In genomic region chr8:12872983-12873356, GRCm38 (mm10) we compare ENCODE assay signal across 8 mouse cellular contexts. TPM values are rescaled to one million over a fixed set of nuclear protein-coding genes. Genes with fewer than 3 reads are reported as not detected.
DNase-seq lines count a peak whose midpoint lies in the region; ATAC-seq and TF ChIP-seq lines count a peak whose summit lies in the region.

No protein-coding gene starts in this region.

- DNase-seq in lung, embryonic 14.5 days = no peak
- DNase-seq in lung, adult 18-20 months = no peak
- no peak for DNase-seq in embryonic facial prominence, embryonic 11.5 days (ENCODE audit: low spot score)
- no peak for DNase-seq in retina, postnatal 1 day
- no peak for DNase-seq in right cerebral cortex, adult 2 months (ENCODE audit: low spot score in 2 of 2)
- no peak for DNase-seq in layer of hippocampus, postnatal 25 days (ENCODE audit: extremely low spot score in 1 of 2, low spot score in 1 of 2)

- TF ChIP-seq CTCF in lung, embryonic 14.5 days (IDR thresholded peaks at IDR 0.05; ENCODE audit: low read depth) = no peak

- peak overlapping the region; percentile 82 for H3K4me2 ChIP-seq in lung, embryonic 14.5 days
- peak overlapping the region; percentile 68 for H3K4me2 ChIP-seq in embryonic facial prominence, embryonic 11.5 days (ENCODE audit: low read depth, low read length)
- H3K4me2 ChIP-seq in intestine, embryonic 16.5 days (ENCODE audit: low read depth, low read length) = peak overlapping the region; percentile 91
- peak overlapping the region; percentile 73 for H3K4me2 ChIP-seq in neural tube, embryonic 13.5 days

- peak overlapping the region; percentile 47 for H3K4me3 ChIP-seq in lung, embryonic 14.5 days (ENCODE audit: low read depth, low read length)
- H3K4me3 ChIP-seq in embryonic facial prominence, embryonic 11.5 days (ENCODE audit: low read depth, low read length) = peak overlapping the region; percentile 43
- H3K4me3 ChIP-seq in intestine, embryonic 16.5 days (ENCODE audit: low read length) = peak overlapping the region; percentile 58
- H3K4me3 ChIP-seq in neural tube, embryonic 13.5 days = peak overlapping the region; percentile 55

- no peaks in the 10 kb centered on the region for H3K36me3 ChIP-seq in lung, embryonic 14.5 days (ENCODE audit: insufficient read depth)
- no peaks in the 10 kb centered on the region for H3K36me3 ChIP-seq in embryonic facial prominence, embryonic 11.5 days (replicated peaks; ENCODE audit: control insufficient read depth, insufficient read depth, low read depth, low read length)
- no peaks in the 10 kb centered on the region for H3K36me3 ChIP-seq in intestine, embryonic 16.5 days (ENCODE audit: control insufficient read depth, insufficient read depth, low read length)
- no peaks in the 10 kb centered on the region for H3K36me3 ChIP-seq in neural tube, embryonic 13.5 days

- ATAC-seq in lung, embryonic 14.5 days (ENCODE audit: insufficient read depth) = no peak
- no peak for ATAC-seq in embryonic facial prominence, embryonic 11.5 days (replicated peaks; ENCODE audit: insufficient number of reproducible peaks, low FRiP score, low TSS enrichment, low read depth)
- ATAC-seq in intestine, embryonic 16.5 days = 0 out of 2 replicates have a peak, but pooled peaks have one; percentile 1
- ATAC-seq in neural tube, embryonic 13.5 days (ENCODE audit: low read depth) = peak; percentile 32

- H3K27ac ChIP-seq in lung, embryonic 14.5 days (ENCODE audit: low read depth) = no peak overlapping the region
- H3K27ac ChIP-seq in embryonic facial prominence, embryonic 11.5 days (replicated peaks; ENCODE audit: low read depth, low read length) = no peak overlapping the region
- H3K27ac ChIP-seq in intestine, embryonic 16.5 days (ENCODE audit: low read length) = no peak overlapping the region
- no peak overlapping the region for H3K27ac ChIP-seq in neural tube, embryonic 13.5 days (replicated peaks)

- WGBS in lung, embryonic 14.5 days = 8% methylated on average over 8 of the region's 9 CpGs
- 6% methylated on average over 9 of the region's 9 CpGs for WGBS in embryonic facial prominence, embryonic 11.5 days
- WGBS in intestine, embryonic 16.5 days = 8% methylated on average over 9 of the region's 9 CpGs
- WGBS in neural tube, embryonic 13.5 days = 3% methylated on average over 8 of the region's 9 CpGs

- H3K4me1 ChIP-seq in lung, embryonic 14.5 days (ENCODE audit: insufficient read depth) = no peaks in the 10 kb centered on the region
- H3K4me1 ChIP-seq in embryonic facial prominence, embryonic 11.5 days (ENCODE audit: control insufficient read depth, insufficient read depth, low read length) = no peaks in the 10 kb centered on the region
- peaks cover 6% of the 10 kb centered on the region for H3K4me1 ChIP-seq in intestine, embryonic 16.5 days (ENCODE audit: control insufficient read depth, insufficient read depth, low read length)
- H3K4me1 ChIP-seq in neural tube, embryonic 13.5 days (replicated peaks) = peaks cover 45% of the 10 kb centered on the region

- H3K9me3 ChIP-seq in lung, embryonic 14.5 days (ENCODE audit: low read depth, low read length) = no peaks in the 10 kb centered on the region
- H3K9me3 ChIP-seq in embryonic facial prominence, embryonic 11.5 days (replicated peaks; ENCODE audit: control insufficient read depth, low read length) = no peaks in the 10 kb centered on the region
- H3K9me3 ChIP-seq in intestine, embryonic 16.5 days (ENCODE audit: control insufficient read depth, low read length) = no peaks in the 10 kb centered on the region
- H3K9me3 ChIP-seq in neural tube, embryonic 13.5 days = no peaks in the 10 kb centered on the region

- peak overlapping the region; percentile 46 for H3K9ac ChIP-seq in lung, embryonic 14.5 days
- no peak overlapping the region; the same call in 1 of the 2 replicates for H3K9ac ChIP-seq in embryonic facial prominence, embryonic 11.5 days (replicated peaks; ENCODE audit: low read length)
- H3K9ac ChIP-seq in intestine, embryonic 16.5 days (ENCODE audit: low read depth, low read length) = peak overlapping the region; percentile 59; the same call in 1 of the 2 replicates
- peak overlapping the region; percentile 70 for H3K9ac ChIP-seq in neural tube, embryonic 13.5 days

- H3K27me3 ChIP-seq in lung, embryonic 14.5 days (ENCODE audit: insufficient read depth, low read length) = no peaks in the 10 kb centered on the region
- H3K27me3 ChIP-seq in embryonic facial prominence, embryonic 11.5 days (ENCODE audit: control insufficient read depth, insufficient read depth, low read length) = peaks cover 7% of the 10 kb centered on the region
- peaks cover 3% of the 10 kb centered on the region; the same call in 1 of the 2 replicates for H3K27me3 ChIP-seq in intestine, embryonic 16.5 days (replicated peaks; ENCODE audit: control insufficient read depth, insufficient read depth, low read length)
- H3K27me3 ChIP-seq in neural tube, embryonic 13.5 days = no peaks in the 10 kb centered on the region

RNA-seq across cellular contexts. Expression of gene Mcf2l, which starts 0.6 kb away (rescaled TPM):
- 11.6 and 13.4 TPM in 2 replicates for polyA plus RNA-seq in lung, embryonic 14.5 days (2014; fragmentation: Nextera tagmentation; extraction: Ambion mirVana)
- 14.8 and 17.6 TPM in 2 replicates for polyA plus RNA-seq in embryonic facial prominence, embryonic 11.5 days (2014; fragmentation: Nextera tagmentation; extraction: Ambion mirVana)
- polyA plus RNA-seq in intestine, embryonic 16.5 days (2015; fragmentation: Nextera tagmentation; extraction: Ambion mirVana) = 13.3 and 14.1 TPM in 2 replicates
- 107 and 116 TPM in 2 replicates for polyA plus RNA-seq in neural tube, embryonic 13.5 days (2015; fragmentation: Nextera tagmentation; extraction: Ambion mirVana)
- total RNA-seq in layer of hippocampus, postnatal 25 days (2021) = 100 to 1,000 TPM; 215 to 241 TPM

Comparison
In these comparisons a context has a peak if more than half of its experiments do, and no peak if none do; other contexts are left out.
1. ATAC-seq: peak in intestine, embryonic 16.5 days (single experiment) and neural tube, embryonic 13.5 days (single experiment); none in lung, embryonic 14.5 days (single experiment) and embryonic facial prominence, embryonic 11.5 days (single experiment).
2. Peak in every context shown above with its lines, with median percentiles within 50 percentile points of each other: H3K4me2 ChIP-seq and H3K4me3 ChIP-seq.